Mouse (Mus musculus) layer of hippocampus, postnatal 10 days (tissue): ENCODE data around the gene Prdx5. TPM values are rescaled to one million over a fixed set of nuclear protein-coding genes. Genes with fewer than 3 reads are reported as not detected.

Source experiments
- DNase-seq, 2 experiments: peaks; one replicate each; pipeline ENCODE4 v3.0.0; 2021; ENCODE audit warnings: low spot score in 2 of 2
- total RNA-seq, 2 experiments: library from RNA; stranded (reverse); gene quantifications; 2 replicates each; pipeline ENCODE4 v1.2.3; 2021

Gene Prdx5
- total RNA-seq, 2 experiments from 2014 or later = 319 to 332 TPM

DNA sequence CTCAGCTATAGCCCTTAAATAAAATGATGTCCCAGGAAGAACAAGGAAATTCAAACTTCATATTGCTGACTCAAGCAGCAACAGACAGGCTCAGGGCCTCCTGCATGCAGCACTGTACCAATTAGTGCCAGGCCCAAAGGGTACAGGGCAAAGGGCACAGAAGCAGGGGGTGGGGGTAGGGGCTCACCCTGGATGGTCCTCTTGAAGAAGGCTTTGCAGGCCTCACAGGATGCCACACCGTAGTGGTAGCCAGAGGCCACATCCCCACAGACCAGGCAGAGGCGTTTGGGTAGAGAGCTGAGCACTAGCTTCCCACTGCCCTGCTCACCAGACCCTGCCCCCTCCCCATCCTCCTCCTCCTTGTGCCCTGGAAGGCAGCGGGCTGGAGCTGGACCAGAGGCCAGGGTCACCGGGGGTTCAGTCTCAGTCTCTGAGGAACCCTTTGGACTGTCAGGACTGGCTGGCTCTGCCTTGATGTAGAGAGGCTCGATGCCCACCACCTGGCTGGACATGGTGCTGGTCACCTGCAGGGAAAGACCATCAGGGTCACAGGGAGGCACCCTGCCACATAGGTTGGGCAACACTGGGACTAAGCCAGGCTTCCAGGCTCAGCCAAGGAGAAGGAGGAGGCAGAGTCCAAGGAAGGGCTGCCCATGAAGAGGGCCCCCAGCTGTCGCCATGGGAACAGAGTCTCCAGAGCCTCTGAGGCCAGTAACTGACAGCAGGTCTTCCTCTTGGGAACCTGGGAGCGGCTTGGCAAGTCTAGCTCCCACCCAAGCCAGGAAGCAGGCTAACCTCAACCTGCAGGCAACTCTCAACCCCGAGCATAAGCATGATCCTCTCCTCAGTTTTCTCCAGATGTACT is 10.2 kb upstream of the Prdx5 start:
- DNase-seq = no peak

GRCm38 (mm10) chr19:6919431-6919830 is 9.5 kb upstream of the Prdx5 start:
- no peak for DNase-seq

DNA sequence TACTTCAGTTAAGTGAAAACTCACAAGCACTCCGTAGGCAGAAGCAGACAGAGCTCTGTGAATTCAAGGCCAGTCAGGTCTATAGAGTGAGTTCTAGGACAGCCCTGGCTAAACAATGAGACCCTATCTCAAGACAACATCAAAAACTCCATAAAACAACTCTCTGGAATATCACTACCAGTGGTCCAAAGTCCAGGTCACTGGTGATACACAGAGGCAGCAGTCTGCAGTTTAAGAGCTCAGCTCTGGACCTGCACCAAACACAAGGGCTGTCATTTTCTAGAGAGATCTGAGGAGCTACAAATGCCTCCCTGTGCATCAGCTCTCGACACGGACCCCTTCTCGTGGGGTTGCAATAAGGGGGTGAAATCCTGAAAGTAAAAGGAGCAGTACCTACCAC is 8.4 kb upstream of the Prdx5 start:
- DNase-seq = no peak

GRCm38 (mm10) chr19:6916496-6916895 is 6.6 kb upstream of the Prdx5 start:
- no peak for DNase-seq

DNA sequence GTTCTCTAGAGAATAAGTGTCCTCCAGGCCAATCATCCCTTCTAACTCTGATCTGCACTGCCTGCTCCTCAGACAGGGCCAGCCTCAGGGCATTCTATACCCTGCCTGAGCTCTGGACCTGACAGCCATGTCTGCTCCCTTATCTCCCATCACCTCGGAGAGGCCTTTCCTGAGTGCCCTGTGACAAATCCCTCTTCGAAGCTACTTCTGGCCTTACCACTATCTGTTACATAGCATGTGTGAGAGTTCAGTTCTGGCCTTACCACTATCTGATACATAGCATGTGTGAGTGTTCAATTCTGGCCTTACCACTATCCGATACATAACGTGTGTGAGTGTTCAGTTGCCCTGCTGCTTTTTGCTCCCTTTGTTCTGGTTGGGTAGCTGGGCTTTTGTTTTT is 5.4 kb upstream of the Prdx5 start:
- no peak for DNase-seq

DNA sequence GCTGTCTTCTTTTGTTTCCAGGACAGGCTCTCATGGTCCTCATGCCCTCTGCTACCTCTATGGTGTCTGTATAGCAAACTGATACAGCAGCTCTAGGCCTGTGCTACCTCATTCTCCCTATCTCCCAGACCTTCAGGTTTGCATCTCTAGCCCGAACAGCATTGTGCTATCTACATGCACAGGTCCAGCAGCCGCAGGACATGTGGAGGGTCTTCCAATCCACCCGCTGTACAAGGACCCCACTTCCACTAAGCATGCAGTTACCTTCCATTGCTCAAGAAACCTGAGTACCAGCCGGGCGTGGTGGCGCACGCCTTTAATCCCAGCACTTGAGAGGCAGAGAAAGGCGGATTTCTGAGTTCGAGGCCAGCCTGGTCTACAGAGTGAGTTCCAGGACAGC is 4.6 kb upstream of the Prdx5 start:
- no peak for DNase-seq

DNA sequence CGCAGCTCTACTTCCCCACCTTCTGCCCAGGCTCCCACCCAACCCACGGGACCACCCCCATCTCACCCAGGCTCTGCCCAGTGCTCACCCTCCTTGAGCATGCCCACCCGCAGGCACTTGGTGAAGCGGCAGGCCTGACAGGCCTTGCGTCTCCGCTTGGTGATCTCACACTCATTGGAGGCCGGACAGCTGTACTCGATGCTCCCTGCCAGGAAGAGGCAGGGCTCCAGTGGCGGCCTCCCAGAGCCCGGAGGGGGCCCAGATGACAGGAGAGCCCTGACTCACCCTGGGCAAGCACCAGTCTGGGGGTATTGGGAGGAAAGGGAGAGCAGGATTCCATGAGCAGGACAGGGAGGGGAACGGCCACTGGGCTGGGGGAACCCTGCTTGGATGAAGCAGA is 4.1 kb upstream of the Prdx5 start:
- no peak for DNase-seq

DNA sequence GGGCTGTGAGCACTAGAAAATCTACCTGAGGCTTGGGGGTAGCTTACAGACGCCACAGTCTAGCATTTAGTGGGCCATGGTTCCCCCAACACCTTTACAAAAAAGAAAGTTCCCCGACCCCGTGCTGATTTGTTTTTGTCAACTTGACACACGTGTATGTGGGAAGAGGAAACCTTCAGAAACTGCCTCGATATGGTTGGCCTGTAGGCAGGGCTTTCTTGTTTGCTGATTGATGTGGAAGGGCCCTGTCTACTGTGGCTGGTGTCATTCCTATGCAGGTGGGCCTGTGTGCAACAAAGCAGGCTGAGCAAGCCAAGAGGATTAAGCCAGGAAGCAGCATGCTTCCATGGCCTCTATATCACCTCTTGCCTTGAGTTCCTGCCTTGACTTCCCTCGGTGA is 3.1 kb upstream of the Prdx5 start:
- DNase-seq = no peak

DNA sequence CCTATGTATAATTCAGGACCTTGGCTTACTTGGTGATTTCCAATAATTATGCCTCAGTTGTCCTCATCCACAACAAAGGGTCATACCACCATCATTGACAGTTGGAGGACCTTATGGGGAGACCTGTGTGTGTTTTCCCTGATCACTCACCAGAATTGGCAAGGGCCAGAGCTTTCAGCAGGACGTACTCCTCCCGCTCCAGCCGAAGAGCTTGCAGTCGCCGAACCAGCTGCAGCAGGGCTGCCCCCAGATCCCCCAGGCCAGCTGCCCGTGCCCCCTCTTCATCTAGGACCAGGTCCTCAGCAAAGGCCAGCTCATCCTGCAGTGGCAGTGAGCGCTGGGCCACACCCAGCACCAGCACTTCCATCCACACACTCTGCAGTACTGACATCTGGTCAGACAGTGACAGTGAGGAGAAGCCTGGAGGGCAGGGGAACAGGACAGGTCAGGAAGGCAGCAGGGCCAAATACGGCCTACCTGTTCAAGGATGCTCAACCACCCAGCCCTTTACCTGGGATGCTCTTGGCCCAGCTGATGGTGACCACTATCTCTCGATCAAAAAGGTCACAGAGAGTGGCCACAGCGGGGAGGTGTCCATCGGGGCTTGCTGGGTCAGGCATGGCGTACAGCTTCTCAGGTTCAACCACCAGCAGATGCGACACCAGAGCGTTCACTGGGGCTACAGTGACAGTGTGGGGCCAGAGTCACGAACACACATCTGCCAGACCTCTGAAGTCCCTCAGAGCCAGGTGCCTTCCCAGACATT is 2.5 kb upstream of the Prdx5 start:
- no peak for DNase-seq

GRCm38 (mm10) chr19:6911101-6912074 is 1.5 kb upstream of the Prdx5 start:
- no peak for DNase-seq

DNA sequence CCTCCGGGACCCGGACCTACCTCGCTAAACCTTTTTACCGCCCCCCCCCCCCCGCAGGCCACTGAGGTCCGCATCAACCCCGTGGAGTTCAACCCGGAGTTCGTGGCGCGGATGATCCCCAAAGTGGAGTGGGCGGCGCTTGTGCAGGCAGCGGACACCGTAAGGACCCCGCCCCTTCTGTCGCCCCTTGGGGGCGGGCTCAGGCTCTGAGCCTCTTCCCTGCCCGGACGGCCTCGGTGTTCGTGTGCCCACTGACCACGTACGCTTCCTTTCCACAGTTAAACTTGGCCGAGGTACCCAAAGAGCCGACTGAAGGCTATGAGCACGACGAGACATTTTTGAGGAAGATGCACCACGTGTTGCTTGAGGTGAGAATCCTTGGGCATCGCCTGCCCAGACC is 400 bp upstream of the Prdx5 start:
- peak in 1 of 2 experiments; percentile 45 for DNase-seq

- no peak for DNase-seq
Measured at GRCm38 (mm10) chr19:6909021-6909420, 885 bp downstream of the Prdx5 start.

DNA sequence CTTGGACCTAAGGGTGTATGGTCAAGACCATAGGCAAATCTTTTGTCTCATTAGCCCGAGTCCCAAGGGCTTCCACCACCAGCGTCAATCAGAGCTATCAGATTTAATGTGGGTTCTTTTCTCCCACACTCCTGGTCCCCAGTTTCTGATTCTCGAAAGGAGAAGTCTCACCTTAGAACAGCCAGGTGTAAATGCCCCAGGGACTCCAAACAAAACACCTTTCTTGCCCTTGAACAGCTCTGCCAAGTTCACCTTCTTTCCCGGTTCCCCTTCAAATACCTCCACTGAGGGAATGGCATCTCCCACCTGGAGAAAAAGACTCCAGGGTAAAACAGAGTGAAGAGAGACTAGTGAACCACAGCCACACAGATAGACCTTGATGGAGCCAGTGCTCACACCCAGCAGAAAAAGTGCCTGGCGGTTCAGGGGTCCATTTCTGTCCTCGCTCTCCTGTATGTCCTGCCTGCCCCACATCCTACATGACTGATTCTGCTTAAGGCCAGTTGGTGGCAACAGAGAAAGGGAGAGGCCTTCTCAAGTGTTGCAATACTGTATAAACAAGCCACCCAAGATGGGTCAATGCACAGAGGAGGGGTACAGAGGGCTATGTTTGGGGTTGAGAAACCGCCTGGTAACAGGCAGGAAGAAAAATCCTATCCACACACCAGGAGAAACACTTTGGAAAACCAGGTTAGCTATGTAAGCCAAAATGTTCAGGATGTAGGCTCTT is 1.9 kb downstream of the Prdx5 start:
- DNase-seq = no peak

DNA sequence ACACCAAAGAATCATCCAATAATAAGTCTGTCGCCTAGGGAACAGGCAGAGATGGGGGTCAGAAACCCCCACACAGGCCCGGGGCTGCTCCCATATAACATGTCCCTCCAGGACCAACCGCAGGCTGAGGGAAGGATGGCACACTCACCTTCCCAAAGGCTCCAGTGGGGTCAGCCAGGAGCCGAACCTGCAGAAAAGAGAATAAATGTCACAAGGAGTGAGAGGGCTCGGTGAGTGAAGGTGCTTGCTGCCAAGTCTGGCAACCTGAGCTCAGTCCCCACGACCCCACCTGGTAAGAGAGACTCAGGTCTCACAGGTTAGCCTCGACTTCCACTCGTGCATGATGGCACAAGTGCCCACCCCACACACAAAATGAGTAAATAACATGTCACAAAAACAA is 2.8 kb downstream of the Prdx5 start:
- no peak for DNase-seq

- no peak for DNase-seq
Measured at GRCm38 (mm10) chr19:6906199-6906598, 3.7 kb downstream of the Prdx5 start.

- DNase-seq = no peak
Measured at GRCm38 (mm10) chr19:6905498-6906159, 4.3 kb downstream of the Prdx5 start.

- no peak for DNase-seq
Measured at GRCm38 (mm10) chr19:6904846-6905245, 5.1 kb downstream of the Prdx5 start.

DNA sequence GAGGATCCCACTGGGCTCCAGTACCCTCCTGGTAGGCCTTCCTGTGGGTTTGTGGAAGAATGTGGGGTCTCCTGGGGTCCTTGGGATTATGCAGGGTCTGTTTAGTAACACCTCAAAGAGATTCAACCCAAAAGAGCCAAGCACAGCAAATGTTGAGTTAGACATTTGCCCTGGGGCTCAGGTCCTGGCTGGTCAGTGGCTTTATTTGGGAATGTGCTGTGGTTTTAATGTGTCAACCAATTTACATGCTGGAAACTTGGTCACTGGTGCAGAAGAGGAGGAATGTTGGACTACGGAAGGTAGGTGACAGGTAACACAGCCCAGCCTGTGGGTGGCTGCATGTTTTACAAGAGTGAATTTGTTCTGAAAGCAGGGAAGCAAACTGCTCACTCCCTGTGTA is 6.9 kb downstream of the Prdx5 start:
- DNase-seq = no peak

GRCm38 (mm10) chr19:6899641-6900040 is 10.3 kb downstream of the Prdx5 start:
- no peak for DNase-seq
